Mouse (Mus musculus) embryonic stem cell, embryonic (primary cell): Measurements from ENCODE around the gene Odf3b.

Source experiments
- CTCF ChIA-PET, 4 experiments: fragments of 300-600 bp in 2 of 4; fragments of 350-600 bp in 2 of 4; sonication (Branson Sonifier 250); formaldehyde crosslinking; loops; one replicate each; lab custom pipeline; 2022; ENCODE audit warnings: inconsistent platforms in 2 of 4; lab: Charles Lee
- POLR2A ChIA-PET, 4 experiments: fragments of 300-600 bp in 2 of 4; fragments of 350-600 bp in 2 of 4; sonication (Branson Sonifier 250); formaldehyde crosslinking; loops; one replicate each; lab custom pipeline; 2022; ENCODE audit warnings: antibody characterized with exemption in 4 of 4, inconsistent platforms in 1 of 4; lab: Charles Lee

The Odf3b gene

GRCm38 (mm10) chr15:89334774-89335537 lies 44.1 kb downstream of the Odf3b start:
- ChIA-PET CTCF (interaction anchor here in 2 of 4 experiments (0.6 to 2.0 kb wide), 3 partner anchors 9 to 38 kb away, joined by 3 to 5 read pairs (median 3); partner anchors contain the start of gene Sco2 (in 1 of the 2)), POLR2A (interaction anchor here in 3 of 4 experiments (0.9 to 4.8 kb wide), 9 partner anchors 11 to 389 kb away, joined by 3 to 37 read pairs (median 5); partner anchors contain the start of genes Adm2 (in 3 of the 3), Lmf2 (in 1 of the 3), Ncaph2 (in 1 of the 3) and Sbf1 (in 1 of the 3))

- ChIA-PET POLR2A (interaction anchor here in 3 of 4 experiments (0.7 to 4.8 kb wide), 8 partner anchors 11 to 390 kb away, joined by 3 to 37 read pairs (median 4); partner anchors contain the start of genes Adm2 (in 3 of the 3), Lmf2 (in 2 of the 3), Ncaph2 (in 1 of the 3) and Sbf1 (in 1 of the 3)), CTCF (interaction anchor here in 2 of 4 experiments (0.6 to 2.0 kb wide), 3 partner anchors 11 to 40 kb away, joined by 3 to 5 read pairs (median 3); partner anchors contain the start of gene Sco2 (in 1 of the 2))
Observed at GRCm38 (mm10) chr15:89334271-89334670, 44.8 kb downstream of the Odf3b start, which contains the start of gene Miox. Gene Miox (plus strand): TSS chr15:89334398.
